Mouse (Mus musculus): ENCODE results near the gene Sp2.

The Sp2 gene

GRCm38 (mm10) chr11:96937549-96938425, 45.0 kb downstream of the Sp2 start:
- DNase-seq: no peak

- no peak for DNase-seq
Measured at GRCm38 (mm10) chr11:96935872-96936650, 46.7 kb downstream of the Sp2 start.

- no peak for DNase-seq
Measured at GRCm38 (mm10) chr11:96934921-96935356, 47.8 kb downstream of the Sp2 start.

GRCm38 (mm10) chr11:96933562-96934276, 49.0 kb downstream of the Sp2 start:
- no peak for DNase-seq

GRCm38 (mm10) chr11:96931327-96932062, 51.3 kb downstream of the Sp2 start:
- DNase-seq: no peak

- DNase-seq: no peak
Measured at GRCm38 (mm10) chr11:96929766-96930331, 52.9 kb downstream of the Sp2 start.

- no peak for DNase-seq
Measured at GRCm38 (mm10) chr11:96929096-96929765, 53.5 kb downstream of the Sp2 start.

- no peak for DNase-seq
Measured at GRCm38 (mm10) chr11:96928691-96929090, 54.1 kb downstream of the Sp2 start.

GRCm38 (mm10) chr11:96928088-96928487, 54.7 kb downstream of the Sp2 start, which contains the start of gene Prr15l:
Prr15l (plus strand) TSS chr11:96928104.
- DNase-seq: no peak

GRCm38 (mm10) chr11:96926587-96926986, 56.2 kb downstream of the Sp2 start:
- no peak for DNase-seq

GRCm38 (mm10) chr11:96925469-96926148, 57.1 kb downstream of the Sp2 start:
- DNase-seq: no peak

GRCm38 (mm10) chr11:96924861-96925260, 57.9 kb downstream of the Sp2 start:
- no peak for DNase-seq

GRCm38 (mm10) chr11:96919003-96919402, 63.8 kb downstream of the Sp2 start:
- peak; percentile 8 for DNase-seq

GRCm38 (mm10) chr11:96917415-96917814, 65.3 kb downstream of the Sp2 start:
- no peak for DNase-seq

GRCm38 (mm10) chr11:96916885-96917396, 65.8 kb downstream of the Sp2 start:
- no peak for DNase-seq

- peak; percentile 99 for DNase-seq
Measured at GRCm38 (mm10) chr11:96916044-96916884, 66.5 kb downstream of the Sp2 start, which contains the start of gene Cdk5rap3. Cdk5rap3 (minus strand) TSS chr11:96916496.

- no peak for DNase-seq
Measured at GRCm38 (mm10) chr11:96912682-96913081, 70.1 kb downstream of the Sp2 start.

GRCm38 (mm10) chr11:96910003-96910402, 72.8 kb downstream of the Sp2 start:
- DNase-seq: peak; percentile 77

GRCm38 (mm10) chr11:96908594-96908993, 74.2 kb downstream of the Sp2 start:
- no peak for DNase-seq
